Mouse (Mus musculus) heart, postnatal 4 days (tissue): ENCODE measurements around the gene Fads1. TPM values are rescaled to one million over a fixed set of nuclear protein-coding genes. Genes with fewer than 3 reads are reported as not detected.
"Not testable (repeated sequence)": the region's sequence is repeated elsewhere in the genome, so short reads cannot be mapped to it uniquely, and the experiment has no call there.

Experiments used
- DNase-seq: peaks from one replicate; pipeline ENCODE4 v3.0.0; 2021
- total RNA-seq, 2 experiments: library from RNA; stranded (reverse); gene quantifications; 2 replicates each; pipeline ENCODE4 v1.2.3; 2021

Gene Fads1
- 10 to 100 TPM; 52.4 to 54.5 TPM for total RNA-seq

DNA sequence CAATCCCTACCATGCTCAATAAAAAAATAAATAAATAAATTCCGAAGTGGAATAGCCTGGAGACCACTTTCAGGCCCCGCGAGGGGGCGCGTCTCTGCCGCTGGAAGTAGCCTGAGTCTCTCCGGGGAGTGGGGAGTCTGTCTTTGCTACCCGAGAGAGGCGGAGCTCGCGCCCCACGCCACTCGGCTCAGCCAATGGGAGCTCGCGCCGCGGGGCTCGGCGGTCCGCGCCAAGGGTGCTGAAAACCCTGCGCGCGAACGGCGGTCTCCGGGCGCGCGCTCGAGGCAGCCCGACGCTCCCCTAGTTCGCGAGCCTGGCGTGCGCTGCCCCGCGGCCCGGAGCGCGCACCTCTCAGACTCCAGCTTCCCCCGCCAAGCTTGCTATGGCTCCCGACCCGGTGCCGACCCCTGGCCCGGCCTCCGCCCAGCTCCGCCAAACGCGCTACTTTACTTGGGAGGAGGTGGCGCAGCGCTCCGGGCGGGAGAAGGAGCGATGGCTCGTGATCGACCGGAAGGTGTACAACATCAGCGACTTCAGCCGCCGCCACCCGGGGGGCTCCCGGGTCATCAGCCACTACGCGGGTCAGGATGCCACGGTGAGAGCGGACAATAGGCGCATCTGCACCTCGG is at the start of gene Fads1:
Gene Fads1 (plus strand): TSS at position 219 of the 629 bp plus-strand sequence.
- DNase-seq, result peak; percentile 96

DNA sequence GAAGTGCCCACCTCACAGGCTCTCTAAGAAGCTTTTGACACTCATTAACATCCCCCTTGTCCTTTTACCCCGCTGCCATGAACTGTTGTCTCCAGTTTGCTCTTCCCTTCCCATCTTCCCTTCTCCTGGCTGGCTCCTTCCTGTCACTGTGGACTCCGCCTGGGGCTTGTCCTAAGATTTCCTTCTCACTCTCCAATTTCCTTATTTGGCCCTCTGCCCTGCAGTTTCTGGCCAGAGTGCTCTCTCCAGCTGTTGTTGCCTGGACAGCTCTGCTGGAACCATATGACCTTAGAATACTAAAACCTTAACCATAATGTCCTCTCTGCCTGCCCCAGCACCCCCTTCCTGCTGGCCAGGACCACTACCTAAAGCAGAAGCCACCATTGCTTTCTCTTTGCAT is 48.0 kb upstream of the Fads1 start:
- DNase-seq, result peak; percentile 80

DNA sequence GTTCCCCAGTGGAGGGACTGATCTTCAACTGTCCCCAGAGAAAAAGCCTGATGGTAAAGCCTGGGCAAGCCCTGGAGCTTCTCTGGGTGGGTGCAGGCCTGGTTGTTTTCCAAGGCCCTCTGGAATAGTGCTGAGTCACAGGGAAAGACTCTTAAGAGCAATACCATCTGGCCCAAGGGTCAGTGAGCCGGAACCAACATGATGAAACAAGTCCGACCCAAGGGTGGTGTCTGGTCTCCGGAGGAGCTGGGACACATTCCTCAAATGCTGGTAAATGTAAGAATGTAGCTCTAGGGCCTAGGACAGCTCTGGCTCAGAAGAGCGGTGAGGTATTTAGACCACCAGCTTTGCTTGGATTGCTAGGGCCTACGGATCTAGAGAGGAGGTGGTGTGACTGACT is 45.3 kb upstream of the Fads1 start:
- peak; percentile 15 for DNase-seq

DNA sequence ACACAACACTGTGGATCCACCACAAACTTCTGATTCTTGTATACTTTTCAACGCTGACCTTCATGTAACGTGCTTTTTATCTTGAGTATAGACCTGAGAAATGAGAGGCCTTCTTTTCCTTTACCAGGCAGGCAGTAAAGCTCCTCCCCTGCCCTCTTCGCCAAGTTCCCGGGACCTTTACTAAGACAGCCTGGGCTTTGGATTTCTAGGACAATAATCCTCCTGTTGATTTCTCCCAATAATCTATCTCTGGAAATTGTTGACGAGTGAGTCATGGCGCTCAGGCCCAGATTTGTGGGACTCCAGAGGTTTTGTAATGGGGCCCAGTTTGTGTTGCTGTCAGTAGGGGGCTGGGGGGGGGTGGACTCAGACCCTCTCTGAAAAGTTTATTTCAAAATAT is 43.0 kb upstream of the Fads1 start:
- peak; percentile 5 for DNase-seq

DNA sequence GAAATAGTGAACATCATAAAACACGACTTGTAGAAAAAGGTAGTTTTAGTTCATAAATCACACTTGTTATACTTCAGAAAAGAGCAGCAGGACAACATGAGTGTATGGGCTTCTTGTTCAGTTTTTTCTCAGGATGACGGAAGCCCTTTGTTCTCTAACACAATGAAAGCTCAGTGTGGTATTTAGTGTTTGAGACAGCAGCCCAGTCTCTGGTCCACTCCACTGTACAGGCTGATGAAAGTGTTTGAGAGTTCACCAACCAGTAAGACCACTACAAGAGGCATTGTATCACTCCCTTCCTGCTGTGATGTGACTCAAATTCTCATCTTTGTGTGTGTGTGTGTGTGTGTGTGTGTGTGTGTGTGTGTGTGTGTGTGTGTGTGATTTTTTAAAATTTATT is 39.0 kb upstream of the Fads1 start:
- DNase-seq, result no peak

DNA sequence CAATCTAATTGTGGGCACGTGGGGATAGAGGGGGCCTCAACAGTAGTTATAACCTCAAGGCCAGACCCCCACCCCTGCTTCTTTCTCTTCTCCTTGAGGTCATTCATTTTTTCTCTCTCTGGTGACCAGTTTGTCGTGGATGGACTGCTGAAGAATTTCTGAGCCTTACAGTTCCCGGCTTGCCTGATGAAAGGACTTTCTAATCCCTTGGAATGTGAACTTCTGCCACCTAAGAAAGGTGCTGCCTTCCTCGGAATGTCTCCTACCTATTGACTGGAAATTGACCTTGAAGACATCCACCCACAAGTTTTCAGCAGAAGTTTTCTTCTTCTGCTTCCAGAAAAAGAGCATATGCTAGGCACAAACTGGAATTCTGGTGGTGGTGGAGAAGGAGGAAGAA is 38.2 kb upstream of the Fads1 start:
- no peak for DNase-seq

DNA sequence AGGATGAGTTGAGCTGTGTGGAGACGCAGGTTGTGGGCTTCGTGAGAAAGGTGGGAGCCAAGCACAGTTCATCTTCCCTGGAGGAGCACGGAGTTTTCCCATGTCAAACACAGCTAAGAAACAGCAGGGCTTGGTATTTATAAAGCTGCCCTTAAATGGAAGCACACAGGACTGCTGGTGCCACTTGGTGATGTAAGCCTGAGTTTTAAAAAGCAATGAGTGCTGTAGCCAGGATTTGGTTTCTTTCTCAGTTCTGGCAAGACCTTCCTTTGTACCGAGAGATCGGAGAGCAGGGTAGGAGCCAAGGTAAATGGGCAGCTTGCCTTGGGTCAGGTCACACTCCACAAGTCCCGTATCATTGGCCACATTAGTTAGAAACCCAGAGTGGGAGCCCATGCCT is 34.1 kb upstream of the Fads1 start:
- DNase-seq, result peak; percentile 14

DNA sequence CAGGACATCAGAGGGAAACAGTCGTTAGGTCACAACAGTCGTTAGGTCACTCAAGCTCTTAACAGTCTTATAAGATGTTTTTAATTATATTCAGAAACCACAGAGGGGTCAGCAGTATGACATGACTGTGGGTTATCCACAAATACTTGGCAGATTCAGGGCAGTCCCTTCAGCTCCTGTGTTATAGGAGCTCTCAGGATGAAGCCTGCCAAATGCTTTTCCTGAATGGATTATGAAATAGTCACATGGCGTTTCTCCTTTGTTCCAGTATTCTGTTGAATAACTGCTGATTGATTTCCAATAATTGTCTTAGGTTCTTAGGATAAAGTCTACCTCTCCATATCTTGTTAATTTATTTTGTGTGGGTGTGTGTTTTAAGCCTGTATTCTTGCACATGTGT is 33.5 kb upstream of the Fads1 start:
- no peak for DNase-seq

DNA sequence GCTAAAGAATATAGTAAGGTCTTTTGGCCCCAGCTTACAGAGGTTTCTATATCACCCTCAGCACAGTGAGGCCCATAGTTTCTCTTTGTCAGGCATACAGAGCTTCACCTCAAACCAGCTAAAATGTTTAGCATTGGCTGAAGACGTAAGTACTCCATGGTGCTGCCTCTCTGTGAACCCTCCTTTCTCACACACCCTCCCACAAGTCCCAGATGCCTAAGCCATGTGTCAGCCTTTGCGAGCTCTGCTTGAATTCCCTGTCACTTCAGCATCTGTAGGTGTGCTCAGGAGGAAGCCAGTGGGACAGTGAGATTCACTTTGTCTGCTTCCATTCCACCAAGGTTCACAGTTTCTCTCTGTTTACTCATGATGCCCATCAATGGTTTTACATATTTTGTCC is 25.0 kb upstream of the Fads1 start:
- no peak for DNase-seq

DNA sequence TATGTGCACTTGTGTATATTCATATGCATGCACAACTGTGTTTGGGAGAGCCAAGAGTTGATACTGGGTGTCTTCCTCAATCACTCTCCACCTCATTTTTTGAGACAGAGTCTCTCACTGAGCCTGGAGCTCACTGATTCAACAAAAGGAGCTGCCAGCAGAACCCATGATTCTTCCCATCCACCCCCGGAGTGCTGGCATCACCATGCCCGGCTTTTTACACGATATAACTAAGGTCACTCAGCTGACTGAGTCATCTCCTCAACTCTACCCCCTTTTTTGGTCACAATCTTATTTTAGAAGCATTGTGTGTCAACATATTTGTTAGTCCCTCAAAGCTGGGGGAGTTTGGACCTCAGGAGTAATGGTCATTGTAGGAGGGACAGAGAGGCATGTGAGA is 18.8 kb upstream of the Fads1 start:
- DNase-seq, result no peak

DNA sequence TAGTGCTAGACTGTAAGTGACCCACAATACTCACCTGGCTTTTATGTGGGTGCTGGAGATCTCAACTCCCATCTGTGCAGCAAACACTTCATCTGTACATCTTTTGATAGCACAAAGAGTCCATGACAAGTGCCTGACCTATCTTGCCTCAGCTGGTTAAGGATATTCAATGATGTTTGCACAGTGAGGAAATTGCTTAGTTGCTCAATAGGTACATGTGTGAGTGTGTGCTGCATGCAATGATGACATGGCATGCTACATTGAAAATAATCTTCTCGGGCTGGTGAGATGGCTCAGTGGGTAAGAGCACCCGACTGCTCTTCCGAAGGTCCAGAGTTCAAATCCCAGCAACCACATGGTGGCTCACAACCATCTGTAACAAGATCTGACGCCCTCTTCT is 16.8 kb upstream of the Fads1 start:
- not testable (repeated sequence) for DNase-seq

DNA sequence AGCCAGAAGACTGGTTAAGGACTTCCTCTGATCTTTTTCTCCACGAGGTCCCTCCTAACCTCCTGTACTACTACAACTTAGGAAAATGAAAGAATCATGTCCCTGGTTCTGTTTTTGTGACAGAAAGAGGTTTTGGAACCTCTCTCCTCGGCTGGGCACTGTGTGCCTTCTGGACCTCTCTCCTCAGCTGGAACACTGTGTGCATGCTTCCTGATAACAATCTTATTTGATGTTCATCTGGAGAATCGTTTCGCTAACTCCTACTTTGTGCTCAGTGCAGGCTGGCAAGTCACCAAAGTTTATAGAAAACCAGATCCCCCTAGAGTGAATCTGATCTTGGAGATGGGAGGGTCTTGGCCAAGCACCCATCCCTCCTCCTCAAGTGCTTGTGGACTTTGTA is 15.6 kb upstream of the Fads1 start:
- DNase-seq, result no peak

DNA sequence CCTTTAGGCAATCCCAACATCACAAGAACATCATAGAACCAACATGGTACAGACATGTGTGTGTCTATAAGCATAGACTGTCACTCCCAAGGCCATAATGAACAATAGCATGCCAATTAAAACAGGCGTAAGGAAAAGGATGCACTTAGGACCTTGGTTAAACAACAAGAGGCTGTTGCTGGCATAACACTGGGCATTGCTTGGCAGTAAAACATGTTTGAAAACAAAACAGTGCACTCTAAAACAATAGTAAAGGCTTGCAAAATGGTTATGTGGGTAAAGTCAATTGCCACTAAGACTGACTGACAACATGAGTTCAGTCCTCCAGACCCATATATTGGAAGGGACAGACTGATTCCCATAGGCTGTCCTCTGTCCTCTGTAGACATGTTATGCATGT is 14.7 kb upstream of the Fads1 start:
- no peak for DNase-seq

DNA sequence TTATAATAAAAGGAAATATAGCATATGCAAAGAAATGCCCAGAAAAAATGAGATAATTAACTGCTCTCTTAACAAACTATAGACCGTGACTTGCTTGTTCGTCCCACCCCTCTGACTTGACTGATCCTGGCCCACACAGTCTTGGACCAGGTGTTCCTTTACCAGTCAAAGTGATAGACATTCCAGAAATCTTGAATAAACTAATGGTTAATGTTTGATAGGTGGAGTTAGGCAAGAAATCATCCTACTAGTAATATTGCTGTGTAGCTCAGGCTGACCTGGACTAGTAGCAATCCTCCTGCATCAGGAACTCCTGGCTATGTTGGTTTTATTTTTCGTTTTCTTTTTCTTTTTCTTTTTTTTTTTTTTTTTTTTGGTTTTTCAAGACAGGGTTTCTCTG is 14.2 kb upstream of the Fads1 start:
- no peak for DNase-seq

DNA sequence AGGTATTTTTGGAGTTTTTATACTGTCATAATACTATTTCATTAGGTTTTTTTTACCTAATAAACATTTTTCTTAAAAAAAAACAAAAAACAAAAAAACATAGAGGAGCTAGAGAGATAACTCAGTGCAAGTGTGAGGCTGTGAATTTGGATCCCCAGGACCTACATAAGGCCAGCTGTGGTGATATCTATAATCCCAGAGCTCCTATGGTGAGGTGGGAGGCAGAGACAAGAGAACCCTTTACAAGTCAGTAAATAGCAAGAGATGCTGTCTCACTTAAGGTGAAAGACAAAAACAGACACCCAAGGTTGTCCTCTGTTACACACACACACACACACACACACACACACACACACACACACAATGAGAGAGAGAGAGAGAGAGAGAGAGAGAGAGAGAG is 13.5 kb upstream of the Fads1 start:
- DNase-seq, result no peak

DNA sequence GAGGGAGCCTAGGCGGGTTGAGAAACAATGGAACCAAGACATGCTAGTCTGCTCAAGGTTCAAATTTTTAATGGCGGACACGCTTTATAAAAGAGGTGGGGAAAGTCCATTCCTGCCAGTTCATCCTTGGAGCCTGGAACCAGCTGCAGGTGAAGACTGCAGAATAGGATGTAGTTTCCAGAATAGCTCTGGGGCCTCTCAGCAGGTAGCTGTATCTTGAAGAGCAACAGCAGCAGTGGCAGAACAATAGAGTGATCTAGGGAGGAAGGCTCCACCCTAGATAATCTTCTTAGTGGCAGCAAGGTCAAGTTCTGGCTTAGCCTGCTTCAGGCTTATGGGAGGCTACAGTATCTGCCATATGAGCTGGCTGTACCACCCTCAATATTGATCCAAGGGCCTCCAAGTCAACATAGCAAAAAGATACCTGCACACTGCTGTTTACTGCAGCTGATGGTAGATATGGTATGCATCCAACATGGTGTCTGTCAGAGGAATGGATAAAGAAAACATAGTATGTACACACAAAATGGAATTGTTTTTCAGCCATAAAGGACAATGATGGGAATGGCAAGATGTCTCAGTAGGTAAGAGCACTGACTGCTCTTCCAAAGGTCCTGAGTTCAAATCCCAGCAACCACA is 12.9 kb upstream of the Fads1 start:
- not testable (repeated sequence) for DNase-seq

DNA sequence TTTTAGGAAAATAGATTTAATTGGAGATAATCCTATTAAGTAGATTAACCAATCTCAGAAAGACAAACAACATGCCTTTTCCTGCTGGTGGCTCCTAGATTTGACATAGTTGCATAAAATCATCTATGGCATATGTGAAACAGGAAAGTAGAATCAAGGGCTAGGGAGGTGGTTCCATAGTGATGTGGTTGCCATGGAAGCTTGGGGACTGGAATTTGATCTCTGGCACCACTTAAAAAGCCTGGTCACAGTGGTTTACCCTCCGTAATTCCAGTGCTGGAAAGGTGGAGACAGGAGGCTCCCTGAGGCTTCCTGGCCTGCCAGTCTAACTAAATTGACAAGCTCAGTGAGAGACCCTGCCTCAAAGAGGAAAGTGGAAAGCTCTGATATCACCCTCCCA is 12.2 kb upstream of the Fads1 start:
- DNase-seq, result no peak

DNA sequence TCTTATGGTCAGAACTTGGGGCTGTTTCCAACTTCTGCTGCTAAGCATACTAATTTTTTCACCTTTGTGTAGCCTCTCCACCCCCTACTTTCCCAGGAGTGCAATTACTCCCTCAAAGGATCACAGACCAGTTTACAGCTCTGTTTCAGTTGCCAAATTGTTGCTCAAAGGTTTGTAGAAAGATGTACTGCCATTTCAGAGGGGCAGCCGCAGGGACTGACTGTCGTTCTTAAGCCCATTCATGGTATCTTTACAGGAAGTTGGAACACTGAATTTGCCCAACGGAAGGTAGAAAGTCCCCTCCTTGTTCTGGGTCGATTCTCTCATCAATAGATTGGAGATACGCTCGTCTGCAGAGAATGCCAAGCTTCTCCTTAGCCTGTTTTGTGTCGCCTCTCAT is 11.3 kb upstream of the Fads1 start:
- DNase-seq, result no peak

DNA sequence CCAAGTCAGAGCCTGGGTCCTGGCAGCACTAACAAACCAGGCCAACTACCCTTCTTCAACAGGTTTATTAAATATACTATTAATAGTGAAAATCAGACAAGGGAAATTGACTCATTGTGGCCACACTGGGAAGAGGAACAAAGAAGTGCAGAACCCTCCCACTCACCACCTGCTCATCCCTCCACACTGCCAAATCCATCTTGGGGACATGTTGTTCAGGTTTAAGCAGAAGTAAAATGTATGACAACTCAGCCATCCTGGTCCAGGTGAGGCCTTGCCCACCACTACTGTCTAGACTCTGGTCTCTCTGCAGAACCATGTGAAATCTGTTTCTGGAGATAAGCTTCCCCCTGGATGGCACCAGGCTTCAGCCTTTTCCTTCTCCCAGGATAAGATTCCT is 10.8 kb upstream of the Fads1 start:
- no peak for DNase-seq

DNA sequence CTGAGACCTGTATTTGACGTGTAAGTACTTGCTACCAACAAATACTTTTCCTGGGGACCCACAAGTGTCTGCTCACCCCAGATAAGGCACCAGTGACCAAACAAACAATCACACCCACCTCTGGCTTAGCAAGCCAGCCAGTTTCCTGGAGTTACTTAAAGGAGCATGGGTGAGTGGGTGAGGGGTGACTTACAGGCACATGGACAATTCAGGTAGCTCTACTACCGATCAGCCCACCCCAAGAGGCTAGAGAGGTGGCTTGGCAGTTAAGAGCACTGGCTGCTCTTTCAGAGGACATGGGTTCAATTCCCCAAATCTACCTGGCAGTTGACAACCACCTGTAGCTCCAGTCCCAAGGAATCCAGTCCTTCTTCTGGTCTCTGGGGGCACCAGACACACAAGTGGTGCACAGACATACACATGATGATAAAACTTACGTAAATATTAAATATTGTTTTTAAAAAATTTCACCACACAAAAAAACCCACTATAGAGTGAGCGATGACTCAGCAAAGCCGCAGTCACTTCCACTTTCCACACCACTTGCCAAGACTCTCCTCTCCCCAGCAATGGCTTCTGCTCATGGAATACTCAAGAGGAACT is 9.5 kb upstream of the Fads1 start:
- no peak for DNase-seq

DNA sequence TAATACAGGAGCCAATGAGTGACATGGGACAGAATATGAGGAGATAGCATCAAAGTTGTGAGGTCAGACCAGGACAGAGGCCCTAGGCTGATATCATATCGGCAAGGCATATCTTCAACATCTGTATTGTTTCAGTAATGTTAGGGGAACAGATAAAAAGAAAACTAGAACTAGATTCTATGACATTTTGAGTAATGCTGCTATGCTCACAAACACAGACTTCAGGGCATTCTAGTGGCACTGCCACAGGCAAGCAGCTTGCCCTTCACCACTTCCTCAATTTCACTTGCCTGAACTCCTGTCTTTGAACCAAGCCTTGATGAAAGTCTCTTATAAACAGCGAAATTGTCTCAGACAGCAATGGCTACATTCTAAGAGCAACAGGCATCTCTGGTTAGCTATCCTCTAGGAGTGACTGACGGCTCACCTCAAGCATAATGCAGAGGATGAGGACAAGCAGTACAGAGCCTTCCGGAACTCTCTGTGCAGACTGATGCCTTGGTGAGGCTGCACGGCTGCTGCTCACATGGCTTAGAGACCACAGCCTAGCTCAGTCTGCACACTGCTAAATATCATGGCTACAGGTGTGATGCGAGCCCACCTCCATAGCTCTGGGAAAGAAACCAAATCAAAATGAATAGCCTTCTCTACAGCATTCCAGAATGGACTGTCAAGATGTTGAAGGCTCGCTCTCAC is 8.7 kb upstream of the Fads1 start:
- no peak for DNase-seq

DNA sequence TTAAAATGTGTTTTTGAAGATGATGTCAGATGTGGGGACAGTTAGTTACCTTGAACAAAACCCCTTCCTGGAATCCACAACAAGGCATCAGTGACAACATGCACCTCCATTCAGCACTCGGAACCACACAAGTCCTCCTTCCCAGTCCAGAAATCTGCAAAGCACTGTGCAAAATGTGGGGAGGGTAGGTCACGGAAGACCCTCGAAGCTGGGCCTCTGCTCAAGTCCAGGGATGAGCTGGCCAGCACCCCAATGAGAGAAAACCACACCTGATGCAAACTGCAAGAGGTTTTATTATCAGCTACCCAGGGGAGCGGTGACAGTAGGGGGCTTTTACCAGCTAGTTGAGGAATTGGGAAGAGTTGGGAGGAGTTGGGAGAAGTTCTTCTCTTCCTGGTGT is 7.7 kb upstream of the Fads1 start:
- no peak for DNase-seq

DNA sequence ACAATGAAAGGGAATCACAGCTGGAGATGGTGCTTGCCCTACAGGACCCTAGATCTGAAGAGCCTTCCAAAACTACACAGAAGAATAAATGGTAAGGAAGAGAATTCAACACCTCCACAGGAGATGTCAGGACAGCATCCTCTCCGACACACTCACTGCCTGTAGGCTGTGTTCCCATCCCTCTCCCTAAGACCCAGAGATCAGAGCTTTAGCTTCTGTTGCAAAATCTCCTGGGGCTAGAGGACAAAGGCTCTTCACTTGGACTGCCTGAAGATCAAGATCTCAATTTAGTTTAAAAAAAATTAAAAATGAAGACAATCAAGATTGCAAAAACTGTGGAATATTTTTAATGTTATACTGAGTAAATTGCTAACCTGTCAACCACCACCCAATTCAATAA is 6.2 kb upstream of the Fads1 start:
- DNase-seq, result no peak

DNA sequence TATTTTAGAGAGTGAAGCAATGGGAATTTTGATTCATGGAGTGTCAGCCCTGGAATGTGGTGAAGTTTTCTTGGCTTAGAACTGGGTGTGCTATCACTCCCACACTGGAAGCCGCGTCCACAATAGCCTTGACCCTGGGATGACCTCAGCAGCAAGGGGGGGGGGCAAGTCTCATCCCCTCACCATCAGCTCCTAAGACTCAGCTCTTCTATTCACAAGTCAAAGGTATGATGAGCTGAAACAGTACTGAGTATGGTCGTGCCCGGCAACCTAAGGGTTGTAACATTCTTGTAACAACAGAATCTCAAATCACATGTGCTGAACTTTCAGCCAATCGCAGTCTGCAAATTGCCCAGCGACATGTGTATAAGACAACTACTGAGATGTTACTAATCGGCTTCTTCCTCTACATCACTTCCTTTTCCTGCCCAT is 5.7 kb upstream of the Fads1 start:
- peak; percentile 27 for DNase-seq
